Mouse (Mus musculus): ENCODE measurements around the gene Klhl35. TPM values are rescaled to one million over a fixed set of nuclear protein-coding genes. Genes with fewer than 3 reads are reported as not detected.

Gene Klhl35
- polyA plus RNA-seq, 1 experiment from 2014 or later = 3.8 TPM

GRCm38 (mm10) chr7:99434672-99435250, 31.0 kb upstream of the Klhl35 start:
- Histone ChIP-seq H3K9ac (replicated peaks) (no peak overlapping the region), H3K36me3 (no peaks in the 10 kb centered on the region), H3K27me3 (no peaks in the 10 kb centered on the region), H3K4me3 (no peak overlapping the region), H3K4me2 (replicated peaks) (no peak overlapping the region), H3K27ac (replicated peaks) (no peak overlapping the region), H3K4me1 (peaks cover 30% of the 10 kb centered on the region), H3K9me3 (no peaks in the 10 kb centered on the region)
- 13% methylated on average over 12 of the region's 12 CpGs for WGBS
- ATAC-seq (replicated peaks) = no peak

DNA sequence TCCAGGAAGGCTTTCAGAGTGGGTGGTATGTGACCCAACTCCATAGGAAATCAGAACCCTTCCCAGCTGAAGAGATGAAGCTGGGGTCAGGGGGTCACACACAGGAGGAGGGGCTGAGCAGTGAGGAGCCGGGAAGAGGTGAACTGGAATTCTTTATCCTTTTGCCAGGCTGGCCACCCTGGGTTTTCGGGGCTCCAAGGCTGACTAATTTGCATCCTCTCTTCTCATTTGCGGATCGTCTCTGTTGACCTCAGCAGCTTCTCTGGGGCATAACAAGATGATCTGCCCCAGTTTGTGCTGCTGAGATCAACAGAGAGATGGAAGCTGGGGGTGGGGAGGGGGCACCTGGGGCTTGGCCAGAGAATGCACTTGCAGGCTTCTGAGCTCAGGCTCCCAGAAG, 29.3 kb upstream of the Klhl35 start:
- no peak for ATAC-seq (replicated peaks)
- Histone ChIP-seq H3K4me3 (no peak overlapping the region), H3K36me3 (no peaks in the 10 kb centered on the region), H3K27ac (replicated peaks) (no peak overlapping the region), H3K27me3 (no peaks in the 10 kb centered on the region), H3K4me2 (replicated peaks) (no peak overlapping the region), H3K9me3 (no peaks in the 10 kb centered on the region), H3K4me1 (peaks cover 30% of the 10 kb centered on the region), H3K9ac (replicated peaks) (no peak overlapping the region)
- 8% methylated on average over 4 of the region's 4 CpGs for WGBS

DNA sequence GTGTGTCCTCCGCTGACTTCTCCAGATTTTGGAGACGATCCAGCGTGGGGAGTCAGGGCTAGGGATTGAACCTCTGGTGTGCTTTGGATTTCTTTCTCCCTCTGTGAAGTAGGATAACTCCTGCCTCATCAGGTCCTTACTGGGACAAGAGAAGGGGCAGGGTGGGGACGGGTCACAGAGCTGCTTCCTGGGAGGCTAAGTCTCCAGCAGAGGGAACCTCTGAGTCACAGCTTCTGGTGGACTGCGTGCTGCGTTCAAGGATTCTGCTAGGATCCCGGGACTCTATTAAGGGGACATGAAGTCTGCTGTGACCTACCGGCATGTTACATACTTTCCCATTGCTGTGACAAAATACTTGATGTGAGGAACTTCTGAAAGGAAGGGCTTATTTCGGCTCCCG, 26.9 kb upstream of the Klhl35 start:
- Histone ChIP-seq H3K27ac (replicated peaks) (no peak overlapping the region), H3K4me1 (peaks cover 13% of the 10 kb centered on the region), H3K27me3 (no peaks in the 10 kb centered on the region), H3K9me3 (no peaks in the 10 kb centered on the region), H3K4me2 (replicated peaks) (no peak overlapping the region), H3K36me3 (no peaks in the 10 kb centered on the region), H3K9ac (replicated peaks) (no peak overlapping the region), H3K4me3 (no peak overlapping the region)
- 65% methylated on average over 10 of the region's 10 CpGs for WGBS
- no peak for ATAC-seq (replicated peaks)

GRCm38 (mm10) chr7:99441534-99442072, 24.2 kb upstream of the Klhl35 start:
- no peak for ATAC-seq (replicated peaks)
- Histone ChIP-seq H3K4me3 (no peak overlapping the region), H3K36me3 (no peaks in the 10 kb centered on the region), H3K9me3 (no peaks in the 10 kb centered on the region), H3K4me1 (peaks cover 7% of the 10 kb centered on the region), H3K4me2 (replicated peaks) (no peak overlapping the region), H3K27ac (replicated peaks) (no peak overlapping the region), H3K27me3 (no peaks in the 10 kb centered on the region), H3K9ac (replicated peaks) (no peak overlapping the region)
- 28% methylated on average over 6 of the region's 6 CpGs for WGBS

DNA sequence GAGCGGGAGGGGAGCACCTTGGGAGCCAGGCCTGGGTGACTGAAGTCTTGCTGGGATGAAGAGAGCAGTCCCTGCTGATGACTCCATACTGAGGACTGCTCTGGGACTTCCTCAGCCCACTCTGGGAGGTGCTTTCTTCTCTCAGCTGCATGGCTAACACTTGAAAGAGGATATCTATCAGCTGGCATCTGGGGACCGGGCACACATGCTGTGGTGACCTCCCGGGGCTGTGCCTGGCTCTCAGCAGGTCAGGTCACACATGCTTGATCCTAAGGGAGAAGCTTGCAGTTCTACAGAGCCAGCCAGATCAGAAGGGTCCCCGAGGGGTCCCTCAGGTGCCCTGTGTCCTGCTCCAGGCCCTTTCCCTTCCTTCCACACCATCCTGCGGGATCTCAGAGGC, 22.6 kb upstream of the Klhl35 start:
- H3K36me3 ChIP-seq = no peaks in the 10 kb centered on the region
- no peak for ATAC-seq (replicated peaks)
- no peaks in the 10 kb centered on the region for H3K9me3 ChIP-seq
- WGBS = 70% methylated on average over 5 of the region's 5 CpGs
- no peak overlapping the region for H3K4me3 ChIP-seq
- H3K4me2 ChIP-seq (replicated peaks) = no peak overlapping the region
- peaks cover 7% of the 10 kb centered on the region for H3K4me1 ChIP-seq
- H3K27me3 ChIP-seq = no peaks in the 10 kb centered on the region
- H3K9ac ChIP-seq (replicated peaks) = no peak overlapping the region
- H3K27ac ChIP-seq (replicated peaks) = no peak overlapping the region

DNA sequence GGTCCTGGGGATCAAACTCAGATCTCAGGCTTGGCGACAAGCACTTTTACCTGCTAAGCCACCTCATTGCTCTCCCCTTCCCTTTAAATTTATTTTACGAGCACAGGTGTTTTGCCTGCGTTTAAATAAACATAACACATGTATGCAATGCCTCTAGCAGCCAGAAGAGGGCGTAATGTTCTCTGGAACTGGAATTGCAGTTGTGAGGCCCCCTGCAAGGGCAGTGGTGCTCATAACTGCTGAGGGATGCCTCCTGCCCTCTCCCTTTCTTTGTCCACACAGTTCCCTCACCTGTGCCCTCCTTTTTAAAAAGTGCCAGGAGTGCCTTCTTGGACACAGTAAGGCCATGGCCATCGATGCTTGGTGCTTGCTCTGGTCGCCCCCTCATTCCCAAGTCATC, 21.8 kb upstream of the Klhl35 start:
- ATAC-seq (replicated peaks) = no peak
- Histone ChIP-seq H3K27ac (replicated peaks) (no peak overlapping the region), H3K4me2 (replicated peaks) (no peak overlapping the region), H3K27me3 (no peaks in the 10 kb centered on the region), H3K4me3 (no peak overlapping the region), H3K9me3 (no peaks in the 10 kb centered on the region), H3K9ac (replicated peaks) (no peak overlapping the region), H3K36me3 (no peaks in the 10 kb centered on the region), H3K4me1 (peaks cover 7% of the 10 kb centered on the region)
- 68% methylated on average over 6 of the region's 6 CpGs for WGBS

DNA sequence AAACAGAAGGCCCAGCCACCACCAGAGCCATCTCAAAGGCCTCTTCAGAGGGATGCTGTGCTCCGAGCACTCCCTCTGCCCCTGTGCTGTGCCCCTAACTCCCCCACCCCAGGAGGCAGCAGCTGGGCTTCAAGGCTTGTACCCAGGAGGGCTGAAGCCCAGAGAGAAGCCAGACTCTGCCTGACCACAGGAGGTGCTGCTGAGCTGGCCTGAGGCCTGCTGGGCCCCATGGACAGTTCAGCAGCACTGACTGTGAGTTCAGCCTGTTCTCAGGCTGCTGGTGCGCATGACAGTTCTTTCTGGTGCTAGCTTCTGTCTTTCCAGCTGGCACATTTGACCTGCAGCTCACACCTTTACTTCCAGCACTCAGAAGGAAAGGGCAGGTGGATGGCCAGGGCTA, 20.0 kb upstream of the Klhl35 start:
- Histone ChIP-seq H3K4me1 (peaks cover 19% of the 10 kb centered on the region), H3K9me3 (no peaks in the 10 kb centered on the region), H3K4me2 (replicated peaks) (no peak overlapping the region), H3K9ac (replicated peaks) (no peak overlapping the region), H3K4me3 (no peak overlapping the region), H3K36me3 (no peaks in the 10 kb centered on the region), H3K27me3 (no peaks in the 10 kb centered on the region), H3K27ac (replicated peaks) (no peak overlapping the region)
- no peak for ATAC-seq (replicated peaks)
- 75% methylated on average over 2 of the region's 2 CpGs for WGBS

GRCm38 (mm10) chr7:99447323-99447722, 18.5 kb upstream of the Klhl35 start:
- whole genome bisulfite sequencing = 41% methylated on average over 5 of the region's 5 CpGs
- Histone ChIP-seq H3K27me3 (no peaks in the 10 kb centered on the region), H3K4me1 (peaks cover 12% of the 10 kb centered on the region), H3K4me3 (no peak overlapping the region), H3K36me3 (no peaks in the 10 kb centered on the region), H3K27ac (replicated peaks) (no peak overlapping the region), H3K4me2 (replicated peaks) (no peak overlapping the region), H3K9me3 (no peaks in the 10 kb centered on the region), H3K9ac (replicated peaks) (no peak overlapping the region)
- ATAC-seq (replicated peaks) = no peak

DNA sequence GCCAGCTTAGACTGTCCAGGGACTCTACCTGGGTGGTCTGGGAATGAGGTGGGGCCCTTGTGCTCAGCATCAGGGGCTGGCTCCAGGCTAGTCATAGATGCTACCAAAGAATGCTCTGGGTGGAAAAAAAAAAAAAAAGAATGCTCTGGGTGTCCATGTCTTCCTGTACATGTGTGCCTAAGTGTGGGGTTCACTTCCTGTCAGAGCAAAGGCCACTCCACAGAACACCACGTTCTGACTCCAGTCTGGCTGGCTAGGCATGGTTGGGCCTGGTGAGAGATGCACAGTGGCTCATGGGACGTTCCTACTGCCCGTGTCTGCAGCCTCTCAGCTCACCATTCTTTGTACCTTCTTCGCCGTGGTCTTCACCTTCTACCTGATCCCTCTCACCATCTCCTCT, 17.2 kb upstream of the Klhl35 start:
- Histone ChIP-seq H3K9ac (replicated peaks) (no peak overlapping the region), H3K27ac (replicated peaks) (peak overlapping the region; percentile 80), H3K4me2 (replicated peaks) (no peak overlapping the region), H3K27me3 (no peaks in the 10 kb centered on the region), H3K4me3 (no peak overlapping the region), H3K36me3 (no peaks in the 10 kb centered on the region), H3K4me1 (peaks cover 12% of the 10 kb centered on the region), H3K9me3 (no peaks in the 10 kb centered on the region)
- ATAC-seq (replicated peaks) = no peak
- WGBS = 79% methylated on average over 5 of the region's 5 CpGs

GRCm38 (mm10) chr7:99449063-99449462, 16.7 kb upstream of the Klhl35 start:
- H3K27me3 ChIP-seq = no peaks in the 10 kb centered on the region
- ATAC-seq (replicated peaks) = no peak
- peaks cover 12% of the 10 kb centered on the region for H3K4me1 ChIP-seq
- no peak overlapping the region for H3K9ac ChIP-seq (replicated peaks)
- no peak overlapping the region for H3K4me2 ChIP-seq (replicated peaks)
- no peaks in the 10 kb centered on the region for H3K36me3 ChIP-seq
- H3K4me3 ChIP-seq = no peak overlapping the region
- WGBS = 53% methylated on average over 8 of the region's 8 CpGs
- peak overlapping the region; percentile 80 for H3K27ac ChIP-seq (replicated peaks)
- no peaks in the 10 kb centered on the region for H3K9me3 ChIP-seq

- ATAC-seq (replicated peaks) = peak; percentile 49; the same call in 1 of the 2 replicates
- H3K27ac ChIP-seq (replicated peaks) = peak overlapping the region; percentile 80
Measured at GRCm38 (mm10) chr7:99449751-99450150, 16.1 kb upstream of the Klhl35 start.

DNA sequence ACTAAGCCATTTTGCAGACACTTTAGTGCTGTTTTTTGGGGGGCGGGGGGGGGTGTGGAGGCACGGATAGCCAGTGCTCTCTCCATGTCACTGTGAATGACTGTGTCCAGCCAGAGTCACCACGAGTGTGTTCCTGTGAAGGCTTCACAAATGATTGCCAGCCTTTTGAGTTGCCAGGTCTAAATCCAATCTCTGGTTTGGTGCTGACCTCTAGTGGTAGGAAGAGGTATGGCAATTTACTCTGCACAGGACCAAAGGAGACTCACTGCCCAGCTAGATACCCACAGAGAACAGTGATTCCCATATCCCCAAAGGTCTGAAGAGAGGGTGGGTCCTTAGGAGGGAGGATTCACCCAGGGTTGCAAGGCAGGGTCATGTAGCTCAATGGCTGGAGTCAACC, 15.1 kb upstream of the Klhl35 start:
- peak overlapping the region; percentile 80; the same call in 1 of the 2 replicates for H3K27ac ChIP-seq (replicated peaks)
- H3K36me3 ChIP-seq = no peaks in the 10 kb centered on the region
- no peaks in the 10 kb centered on the region for H3K9me3 ChIP-seq
- peaks cover 12% of the 10 kb centered on the region for H3K4me1 ChIP-seq
- no peak overlapping the region for H3K4me2 ChIP-seq (replicated peaks)
- peak; percentile 47 for ATAC-seq (replicated peaks)
- no peak overlapping the region for H3K9ac ChIP-seq (replicated peaks)
- H3K27me3 ChIP-seq = no peaks in the 10 kb centered on the region
- 0% methylated on average over 3 of the region's 3 CpGs for WGBS
- no peak overlapping the region for H3K4me3 ChIP-seq

More at GRCm38 (mm10) chr7:99449751-99450150, 16.1 kb upstream of the Klhl35 start:
- 17% methylated on average over 3 of the region's 3 CpGs for WGBS
- peaks cover 12% of the 10 kb centered on the region for H3K4me1 ChIP-seq
- H3K27me3 ChIP-seq = no peaks in the 10 kb centered on the region
- H3K9ac ChIP-seq (replicated peaks) = no peak overlapping the region
- H3K36me3 ChIP-seq = no peaks in the 10 kb centered on the region
- H3K4me2 ChIP-seq (replicated peaks) = no peak overlapping the region
- no peak overlapping the region for H3K4me3 ChIP-seq
- no peaks in the 10 kb centered on the region for H3K9me3 ChIP-seq

DNA sequence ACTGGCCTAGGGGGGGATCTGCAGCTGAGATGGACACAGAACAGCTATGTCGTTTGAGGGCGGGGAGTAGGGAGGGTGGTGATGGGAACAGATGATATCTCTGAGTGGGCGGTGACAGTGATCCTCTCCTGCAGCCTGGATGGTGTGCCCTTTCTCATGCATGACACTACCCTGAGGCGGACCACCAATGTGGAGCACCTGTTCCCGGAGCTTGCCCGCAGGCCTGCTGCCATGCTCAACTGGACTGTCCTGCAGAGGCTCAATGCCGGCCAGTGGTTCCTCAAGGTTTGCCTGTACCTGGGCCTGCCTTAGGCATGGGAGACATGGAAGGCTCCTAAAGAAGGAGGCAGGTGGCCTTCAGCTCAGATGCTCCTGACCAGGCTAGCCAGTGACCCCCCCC, 12.9 kb upstream of the Klhl35 start:
- Histone ChIP-seq H3K9ac (replicated peaks) (no peak overlapping the region), H3K27me3 (no peaks in the 10 kb centered on the region), H3K4me3 (no peak overlapping the region), H3K9me3 (no peaks in the 10 kb centered on the region), H3K27ac (replicated peaks) (no peak overlapping the region), H3K36me3 (peaks cover 4% of the 10 kb centered on the region; the same call in 1 of the 2 replicates), H3K4me2 (replicated peaks) (no peak overlapping the region), H3K4me1 (peaks cover 12% of the 10 kb centered on the region)
- no peak for ATAC-seq (replicated peaks)
- WGBS = 86% methylated on average over 7 of the region's 7 CpGs
